Mouse (Mus musculus) C2C12 (cell line): ENCODE measurements around the gene Muc20.

Experiments
- CEBPB ChIP-seq: IDR thresholded peaks from one replicate; pipeline ENCODE4 v1.6.1; 2011; ENCODE audit warnings: low read depth, mild to moderate bottlenecking, control low read depth, moderate library complexity
- CTCF ChIP-seq: IDR thresholded peaks from one replicate; pipeline ENCODE4 v1.5.1; 2011; ENCODE audit not compliant: control insufficient read depth, insufficient read depth, insufficient read length
- MAX ChIP-seq: IDR thresholded peaks from one replicate; pipeline ENCODE4 v1.6.1; 2011; ENCODE audit warnings: mild to moderate bottlenecking, control low read depth
- USF1 ChIP-seq: IDR thresholded peaks from one replicate; pipeline ENCODE4 v1.6.1; 2011; ENCODE audit warnings: low read depth, mild to moderate bottlenecking, control low read depth, moderate library complexity

DNA sequence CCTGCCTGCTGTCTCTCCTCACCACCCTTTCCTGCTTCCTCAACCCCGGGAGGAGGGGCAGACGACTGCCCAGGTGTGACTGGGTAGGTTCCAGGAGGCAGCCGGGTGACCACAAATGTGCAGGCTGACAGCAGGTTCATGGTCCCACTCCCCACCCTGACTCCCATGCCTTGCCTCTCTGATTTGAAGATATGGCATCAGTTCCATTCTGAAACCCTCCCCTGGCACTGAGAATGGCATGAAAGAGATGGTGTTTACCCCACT is at the start of gene Muc20:
- TF ChIP-seq CTCF = no peak
- no peak for TF ChIP-seq USF1
- TF ChIP-seq CEBPB = no peak
- no peak for TF ChIP-seq MAX
